Mouse (Mus musculus) frontal cortex, postnatal 36 days (tissue): ENCODE data around the gene Tob2.
A peak's percentile ranks its signal among the peaks of the same experiment; 100 is the strongest.

Source experiments
- DNase-seq, 2 experiments: peaks; one replicate each; pipeline ENCODE4 v3.0.0; 2022; ENCODE audit warnings: low spot score in 2 of 2

The Tob2 gene

DNA sequence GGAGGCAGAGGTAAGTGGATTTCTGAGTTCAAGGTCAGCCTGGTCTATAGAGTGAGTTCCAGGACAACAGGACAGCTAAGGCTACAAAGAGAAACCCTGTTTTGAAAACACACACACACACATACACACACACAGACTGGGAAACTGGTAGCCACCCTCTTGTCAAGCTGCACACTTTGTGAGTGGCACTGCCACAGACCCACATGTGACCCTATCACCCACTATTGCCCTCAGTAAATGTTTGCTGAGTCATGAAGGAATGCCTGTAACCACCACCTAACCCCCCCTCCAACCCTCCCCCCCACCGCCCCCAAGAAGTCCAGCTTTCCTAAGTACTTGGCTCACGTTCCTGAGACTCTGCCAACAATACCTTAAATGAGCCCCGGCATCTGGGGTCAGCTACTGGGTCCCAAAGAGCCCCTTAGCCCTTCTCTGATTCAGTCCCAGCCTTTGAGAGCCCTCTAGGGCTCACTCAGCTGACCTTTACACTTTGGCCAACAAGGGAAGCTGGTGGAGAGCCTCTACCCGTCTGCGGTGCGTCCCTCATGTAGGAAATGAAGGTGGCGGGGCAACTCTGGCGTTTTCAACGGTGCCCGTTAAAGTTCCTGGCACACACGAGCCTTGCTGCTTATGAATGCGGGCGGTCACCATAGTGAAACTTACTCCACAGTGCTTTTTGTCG lies 19.9 kb downstream of the Tob2 start:
- no peak for DNase-seq

DNA sequence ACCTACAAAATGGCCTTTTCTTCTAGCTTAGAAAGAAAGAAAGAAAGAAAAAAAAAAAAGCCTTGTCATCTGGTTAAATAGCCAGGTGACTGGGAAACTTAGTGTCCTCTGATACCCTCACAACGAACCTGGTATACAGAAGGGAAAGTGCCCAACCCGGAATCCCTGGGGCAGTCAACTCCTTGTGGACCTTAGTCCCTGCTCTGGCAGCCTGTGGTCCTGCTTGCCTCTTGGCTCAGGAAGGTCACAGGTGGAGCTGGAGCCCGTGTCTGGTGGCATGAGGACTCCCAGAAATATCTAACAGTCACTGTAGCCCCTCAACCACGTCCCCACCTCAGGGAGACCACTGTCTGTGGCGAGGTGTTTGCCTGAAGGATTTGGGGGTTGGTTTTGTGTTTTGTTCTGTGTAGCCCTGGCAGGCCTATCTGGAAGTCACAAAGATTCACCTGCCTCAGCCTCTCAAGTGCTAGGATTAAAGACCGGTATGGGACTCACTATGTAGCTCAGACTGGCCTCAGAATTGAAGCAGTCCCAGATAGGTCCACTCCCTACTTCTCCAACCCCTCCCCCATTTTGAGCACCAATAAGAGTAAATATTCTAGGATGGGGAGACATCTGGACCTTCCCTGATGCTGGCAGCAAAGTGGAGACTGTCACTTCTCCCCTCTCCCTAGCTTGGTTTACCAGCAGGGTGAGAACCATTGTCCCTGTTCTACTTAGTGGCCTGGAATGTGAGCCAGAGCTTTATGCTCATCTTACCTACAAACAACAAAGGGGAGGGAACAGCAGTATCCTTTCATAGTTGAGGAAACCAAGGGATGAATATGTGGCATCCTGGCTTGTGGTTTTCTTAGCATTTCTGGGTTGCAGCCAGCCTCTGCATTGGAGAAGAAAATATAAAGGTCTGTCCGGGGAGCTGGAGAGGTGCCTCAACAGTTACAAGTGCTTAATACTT lies 21.4 kb downstream of the Tob2 start:
- no peak for DNase-seq

DNA sequence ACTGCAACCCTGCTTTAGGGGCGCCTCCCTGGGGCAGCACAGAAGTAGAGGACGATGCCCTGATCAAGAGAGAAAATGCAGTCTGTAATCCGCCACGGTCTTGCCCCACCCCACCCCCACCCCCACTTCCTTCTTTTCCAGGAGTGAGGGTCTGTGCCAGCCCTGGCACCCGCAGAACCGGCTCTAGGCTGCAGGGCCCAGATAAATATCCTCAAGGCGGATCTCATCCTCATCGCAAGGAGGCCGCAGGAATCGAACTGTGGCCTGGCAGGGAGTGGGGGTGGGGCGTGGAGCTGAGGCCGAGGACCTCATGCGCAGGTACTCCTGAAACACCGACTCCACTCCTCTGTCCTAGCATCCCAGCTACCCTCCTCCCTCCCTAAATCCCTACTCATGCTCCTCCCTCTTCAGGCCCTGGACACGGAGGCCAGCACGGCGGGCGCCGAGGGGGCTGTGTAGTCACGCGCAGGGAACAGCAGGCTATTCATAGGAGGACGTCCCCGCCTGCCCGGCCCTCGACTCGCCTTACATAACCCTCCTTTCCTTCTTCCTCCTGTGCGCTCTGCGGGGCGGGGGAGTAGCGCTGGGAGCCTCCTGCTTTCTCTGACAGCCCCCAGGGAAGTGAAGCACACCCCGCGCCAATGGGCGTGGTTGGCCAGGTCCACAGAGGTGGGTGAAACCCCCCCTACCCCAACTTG lies 22.3 kb downstream of the Tob2 start:
- peak; percentile 89 to 91 for DNase-seq

DNA sequence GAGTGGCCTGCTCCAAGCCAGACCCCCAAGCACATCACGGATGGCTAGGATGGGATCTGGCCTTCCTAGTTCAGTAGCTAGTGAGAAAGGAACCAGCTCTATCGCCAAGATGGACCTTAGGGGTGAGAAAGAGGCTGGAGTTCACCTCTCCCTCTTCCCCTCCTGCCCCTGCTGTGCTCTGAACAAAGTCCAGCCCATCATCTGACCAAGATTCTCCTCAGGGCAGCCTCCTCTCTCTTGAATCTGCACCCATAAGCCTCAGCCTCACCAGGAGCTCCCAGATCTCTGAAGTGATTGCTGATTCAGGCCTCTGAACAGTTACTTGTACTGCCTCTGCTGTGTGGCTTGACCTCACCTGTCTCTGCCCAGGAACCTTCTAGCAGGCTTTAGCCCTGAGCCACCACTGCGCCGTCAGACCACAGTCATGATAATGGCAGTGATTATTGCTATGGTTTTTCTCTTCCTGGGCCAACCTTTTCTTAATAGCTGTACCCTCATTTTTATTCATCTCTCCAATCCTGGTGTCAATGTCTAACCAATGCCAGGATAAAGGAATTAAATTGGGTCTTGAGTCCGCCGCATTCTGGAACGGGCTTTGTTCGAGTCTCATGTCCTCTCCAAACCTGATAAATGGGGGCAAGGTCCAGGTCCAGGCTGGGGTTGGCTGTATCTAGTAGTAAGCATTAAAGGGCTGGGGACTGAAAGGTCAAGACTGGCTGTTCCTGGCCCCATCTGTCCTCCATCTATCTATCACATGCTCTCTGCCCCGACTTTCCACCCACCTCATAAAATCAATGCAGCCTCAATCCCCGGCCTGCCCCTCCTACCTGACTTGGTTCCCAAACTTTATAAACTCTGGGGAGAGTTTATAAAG lies 23.4 kb downstream of the Tob2 start:
- no peak for DNase-seq

DNA sequence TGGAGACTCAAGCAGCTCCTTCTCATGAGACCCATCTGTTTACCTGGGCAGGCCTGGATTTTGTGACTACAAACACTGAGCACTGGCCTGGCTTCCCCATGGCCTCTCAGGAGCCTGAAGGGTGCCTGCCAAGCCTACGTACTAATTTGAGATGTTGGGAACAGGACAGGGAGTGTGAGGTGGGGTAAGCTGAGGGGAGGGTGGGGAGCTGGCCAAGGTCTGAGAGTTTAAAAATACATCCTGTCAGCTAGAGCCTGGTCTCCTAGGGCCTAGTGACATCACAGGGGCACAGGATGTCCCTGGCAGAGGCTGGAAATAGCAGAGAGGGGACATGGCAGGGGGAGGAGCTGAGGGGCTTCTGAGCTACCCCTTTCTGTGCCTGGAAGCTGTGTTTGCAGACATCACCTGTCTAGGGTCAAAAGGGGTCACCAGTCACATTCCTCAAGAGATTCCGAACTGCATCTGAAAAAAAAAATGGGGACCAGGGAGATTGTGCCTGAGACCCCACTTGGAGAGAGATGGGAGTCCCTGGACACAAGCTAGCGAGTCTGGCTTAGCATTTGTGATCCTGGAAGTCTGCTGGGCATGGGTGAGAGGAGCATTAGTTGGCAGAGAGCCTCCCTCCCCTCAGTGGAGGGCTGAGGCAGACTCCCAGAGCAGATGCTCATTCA lies 24.3 kb downstream of the Tob2 start:
- no peak for DNase-seq

DNA sequence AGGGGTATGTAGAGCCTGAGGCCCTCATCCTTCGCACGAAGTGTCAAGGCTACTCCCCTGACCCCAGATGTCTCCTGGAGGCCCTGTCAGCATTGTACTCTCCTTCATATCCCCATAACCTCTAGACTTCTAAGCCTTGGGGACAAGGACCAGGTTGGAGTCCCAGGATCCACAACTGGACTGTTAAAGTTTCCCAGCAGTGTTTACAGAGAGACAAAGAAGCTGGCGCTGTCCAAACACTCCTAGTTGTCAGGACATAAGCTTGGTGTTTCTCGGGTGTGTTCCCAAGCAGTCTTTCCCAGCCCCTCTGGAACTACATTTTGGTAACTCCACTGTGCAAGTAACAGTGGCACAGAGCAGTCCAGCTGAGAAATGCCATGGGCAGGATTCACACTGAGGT lies 25.1 kb downstream of the Tob2 start:
- no peak for DNase-seq

DNA sequence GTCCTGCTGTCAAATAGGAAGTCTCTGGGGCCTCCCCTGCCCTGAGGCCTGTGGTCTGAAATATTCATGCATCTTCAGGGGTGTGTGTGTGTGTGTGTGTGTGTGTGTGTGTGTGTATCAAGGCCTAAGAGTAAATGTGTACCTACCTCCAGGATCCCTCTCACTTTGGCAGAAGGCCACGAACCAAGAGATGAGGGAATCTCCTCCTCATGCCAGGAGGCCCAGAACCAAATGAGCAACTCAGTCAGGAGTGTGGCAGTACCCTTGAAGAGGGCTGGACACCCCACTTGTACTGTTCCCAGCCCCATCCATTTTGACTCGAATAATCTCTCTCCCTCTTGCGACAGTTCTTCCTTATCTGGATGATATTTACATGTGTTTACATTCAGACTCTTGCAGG lies 26.4 kb downstream of the Tob2 start:
- DNase-seq, result no peak

DNA sequence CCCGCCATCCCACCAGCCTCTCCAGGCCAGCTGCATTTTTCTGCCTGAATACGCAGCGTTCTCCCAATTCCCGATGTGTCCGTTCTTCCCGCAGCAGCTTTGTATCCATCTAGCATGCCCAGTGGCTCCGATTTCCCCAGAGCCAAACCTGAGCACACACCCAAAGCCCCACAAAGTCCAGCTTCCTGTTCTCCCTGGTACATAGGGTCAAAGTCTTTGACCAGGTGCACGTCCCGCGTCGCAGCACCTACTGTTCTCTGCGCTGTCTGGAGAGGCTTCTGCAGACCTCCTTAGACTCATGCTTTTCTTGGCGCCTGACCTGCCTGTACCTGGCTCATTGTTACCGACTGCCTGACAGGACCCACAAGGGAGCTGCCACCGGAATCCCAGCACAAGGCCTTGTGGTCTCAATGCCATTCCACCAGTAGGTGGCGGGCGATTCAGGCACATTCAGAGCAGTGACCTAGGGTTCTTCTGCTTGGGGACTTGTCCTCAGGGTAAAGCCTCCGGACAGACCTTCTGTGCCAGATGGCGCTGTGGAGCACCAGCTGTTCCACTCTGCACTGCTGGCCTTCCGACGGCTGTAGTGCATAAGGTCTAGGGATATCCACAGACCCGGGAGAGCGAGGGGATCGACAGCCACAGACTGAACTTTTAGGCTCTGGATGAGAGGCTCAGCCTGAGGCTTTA lies 27.3 kb downstream of the Tob2 start:
- peak; percentile 79 to 86 for DNase-seq

DNA sequence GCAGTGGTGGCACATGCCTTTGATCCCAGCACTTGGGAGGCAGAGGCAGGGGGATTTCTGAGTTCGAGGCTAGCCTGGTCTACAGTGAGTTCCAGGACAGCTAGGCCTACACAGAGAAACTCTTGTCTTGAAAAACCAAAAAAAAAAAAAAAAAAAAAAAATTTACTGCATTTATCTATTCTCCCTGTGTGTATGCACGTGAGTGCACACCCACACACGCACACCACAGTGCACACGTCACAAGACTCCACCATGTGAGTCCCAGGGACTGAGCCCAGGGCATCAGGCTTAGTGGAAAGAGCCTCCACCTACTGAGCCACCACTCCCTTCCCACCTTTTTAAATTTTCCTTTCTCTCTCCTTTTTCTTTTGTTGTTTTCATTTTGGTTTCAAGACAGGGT lies 28.1 kb downstream of the Tob2 start:
- no peak for DNase-seq

DNA sequence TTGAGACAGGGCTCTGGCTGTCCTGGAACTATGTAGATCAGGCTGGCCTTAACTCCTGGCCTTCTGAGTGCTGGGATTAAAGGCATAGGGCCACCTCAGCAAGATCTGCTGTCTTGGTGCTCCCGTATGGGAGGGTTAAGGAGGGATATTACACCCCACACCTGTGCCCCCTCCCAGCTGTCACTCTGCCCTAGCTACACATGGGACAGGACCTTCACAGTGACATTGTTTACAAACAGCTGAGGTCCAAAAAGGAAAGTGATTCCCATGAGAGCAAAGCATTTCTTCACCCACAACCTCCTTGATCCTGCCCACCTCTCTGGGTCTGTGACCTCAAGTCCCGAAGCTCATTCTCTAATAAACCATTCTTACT lies 29.4 kb downstream of the Tob2 start:
- DNase-seq, result no peak

DNA sequence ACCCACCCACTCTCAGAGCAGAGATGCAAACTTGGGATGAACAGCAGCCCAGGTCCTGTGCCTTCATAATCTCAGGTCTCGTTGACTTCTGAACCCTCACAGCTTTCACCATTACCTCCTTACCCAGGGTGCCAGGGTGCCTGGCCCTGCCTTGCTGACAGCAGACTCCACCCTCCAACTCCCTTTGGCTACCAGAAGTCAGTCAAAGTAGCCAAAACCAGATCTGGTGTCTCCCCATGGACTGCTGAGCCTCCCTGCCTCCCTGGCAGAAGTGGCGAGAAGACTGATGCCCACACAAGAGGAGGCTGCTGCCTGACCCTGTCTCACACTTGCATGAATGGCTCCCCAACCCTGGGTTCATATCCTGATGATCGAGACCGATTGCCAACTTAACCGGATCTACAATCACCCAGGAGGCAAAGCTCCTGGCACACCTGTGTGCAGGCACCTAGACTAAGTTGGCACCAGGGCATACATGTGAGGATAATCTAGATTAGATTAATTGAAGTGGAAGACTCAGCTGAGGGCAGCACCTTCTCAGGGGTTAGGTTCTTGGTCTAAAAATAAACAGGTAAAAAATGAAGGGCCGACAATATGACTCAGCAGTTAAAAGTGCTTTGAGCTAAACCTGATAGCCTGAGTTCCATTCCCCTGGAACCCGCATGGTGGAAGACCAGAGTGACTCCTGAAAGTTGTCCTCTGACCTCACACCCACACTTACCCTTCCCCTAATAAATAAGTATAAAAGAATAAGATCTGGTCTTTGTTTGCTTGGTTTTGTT lies 30.0 kb downstream of the Tob2 start:
- no peak for DNase-seq

DNA sequence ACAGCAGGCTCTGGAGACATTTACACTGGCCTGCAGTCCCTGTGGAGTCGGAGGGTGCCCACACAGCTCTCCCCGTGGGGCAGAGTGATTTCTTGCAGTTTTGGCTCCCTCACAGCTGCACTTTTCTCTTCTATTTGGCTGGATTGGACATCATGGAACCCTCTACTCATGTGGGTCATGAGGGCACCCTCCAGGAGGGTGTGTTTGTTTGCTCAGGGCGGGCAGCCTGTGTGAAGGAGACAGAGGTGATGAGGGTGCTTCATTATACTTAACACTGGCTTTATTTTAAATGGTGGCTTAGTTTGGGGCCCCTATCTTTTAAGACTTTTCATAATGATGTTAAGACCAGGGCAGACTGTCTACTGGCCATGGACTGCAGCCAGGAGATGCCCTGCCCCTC lies 33.8 kb downstream of the Tob2 start:
- DNase-seq, result no peak

DNA sequence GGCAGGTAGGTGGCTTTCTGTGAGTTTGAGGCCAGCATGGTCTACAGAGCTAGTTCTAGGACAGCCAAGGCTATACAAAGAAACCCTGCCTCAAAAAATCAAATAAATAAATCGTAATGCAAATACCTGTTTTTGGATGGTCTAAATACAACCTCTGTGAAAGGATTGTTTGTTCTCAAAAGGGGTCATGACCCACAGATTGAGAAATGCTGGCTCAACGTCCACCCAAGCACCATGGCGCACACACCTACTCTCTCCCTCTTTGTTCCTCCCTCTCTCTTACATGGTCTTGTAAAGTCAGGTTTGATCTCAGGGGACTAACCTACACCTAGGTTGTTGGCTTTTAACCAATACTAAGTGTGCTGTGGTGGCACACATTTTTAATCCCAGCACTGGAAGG lies 36.0 kb downstream of the Tob2 start:
- no peak for DNase-seq

DNA sequence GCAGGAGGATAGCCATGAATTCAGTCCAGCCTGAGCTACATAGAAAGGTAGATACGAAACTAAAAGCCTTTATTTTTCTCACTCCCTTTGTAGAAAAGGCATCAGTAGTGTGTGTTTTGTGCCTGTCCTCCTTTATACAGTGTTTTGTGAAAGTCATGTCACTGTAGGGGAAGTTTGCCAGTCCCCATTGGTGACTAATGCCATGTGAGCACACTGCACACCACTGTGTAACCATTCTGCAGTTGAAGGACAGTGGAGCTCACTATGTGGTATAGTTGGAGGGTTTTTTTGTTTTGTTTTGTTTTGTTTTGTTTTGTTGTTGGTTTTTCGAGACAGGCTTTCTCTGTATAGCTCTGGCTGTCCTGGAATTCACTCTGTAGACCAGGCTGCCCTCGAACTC lies 40.2 kb downstream of the Tob2 start:
- no peak for DNase-seq

DNA sequence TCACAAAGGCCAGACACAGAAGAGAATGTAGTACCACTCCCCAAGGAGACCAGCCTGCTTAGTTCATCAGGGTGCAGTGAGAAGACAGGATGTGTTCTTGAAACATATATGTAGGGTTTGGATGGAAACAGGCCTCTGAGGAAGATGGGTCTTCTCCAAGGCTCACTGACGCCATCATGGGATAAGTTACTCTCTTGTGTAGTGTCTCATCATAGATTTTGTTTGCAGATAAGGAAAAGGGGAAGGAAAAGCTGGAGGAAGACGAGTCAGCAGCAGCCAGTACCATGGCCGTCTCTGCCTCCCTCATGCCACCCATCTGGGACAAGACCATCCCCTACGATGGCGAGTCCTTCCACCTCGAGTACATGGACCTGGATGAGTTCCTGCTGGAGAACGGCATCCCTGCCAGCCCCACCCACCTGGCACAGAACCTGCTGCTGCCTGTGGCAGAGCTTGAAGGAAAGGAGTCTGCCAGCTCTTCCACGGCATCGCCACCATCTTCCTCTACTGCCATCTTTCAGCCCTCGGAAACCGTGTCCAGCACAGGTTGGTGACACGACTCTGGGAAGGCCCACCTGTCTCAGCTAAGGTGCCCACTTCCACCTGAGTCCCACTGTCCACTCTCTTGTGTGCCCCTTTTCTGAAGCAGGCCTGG lies 43.8 kb downstream of the Tob2 start:
- no peak for DNase-seq

DNA sequence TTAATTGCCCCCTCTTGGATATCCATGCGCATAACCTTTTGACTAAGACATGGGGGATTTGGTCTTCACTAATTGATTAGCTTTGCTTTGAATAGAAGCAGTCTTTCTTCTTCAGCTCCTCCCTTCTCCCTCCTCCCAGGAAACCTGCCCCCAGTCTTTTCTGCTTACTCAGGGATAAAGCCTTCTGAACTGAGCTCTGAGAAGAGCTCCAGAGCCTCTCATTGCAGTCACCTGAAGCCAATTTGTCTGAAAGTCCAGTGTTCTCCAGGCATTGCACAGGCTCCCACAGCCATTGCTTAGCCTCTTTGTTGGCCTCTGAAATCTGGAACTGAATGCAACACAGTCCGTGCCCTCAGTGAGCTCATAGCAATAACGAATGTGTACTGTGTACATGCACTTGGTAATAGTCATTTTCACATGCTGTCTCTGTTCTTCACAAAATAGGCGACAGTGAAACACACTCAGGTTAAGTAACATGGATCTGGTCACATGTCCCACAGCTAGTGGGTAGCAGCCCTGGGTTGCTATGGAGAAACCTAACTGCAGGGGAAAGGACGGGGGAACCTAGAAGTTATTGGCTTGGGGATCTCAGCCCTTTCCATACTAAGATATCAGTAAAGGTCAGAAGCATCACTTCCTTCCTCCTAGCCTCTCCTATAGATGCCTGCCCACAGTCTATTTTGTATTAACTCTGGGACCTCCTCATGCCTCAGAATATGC lies 44.5 kb downstream of the Tob2 start:
- no peak for DNase-seq

DNA sequence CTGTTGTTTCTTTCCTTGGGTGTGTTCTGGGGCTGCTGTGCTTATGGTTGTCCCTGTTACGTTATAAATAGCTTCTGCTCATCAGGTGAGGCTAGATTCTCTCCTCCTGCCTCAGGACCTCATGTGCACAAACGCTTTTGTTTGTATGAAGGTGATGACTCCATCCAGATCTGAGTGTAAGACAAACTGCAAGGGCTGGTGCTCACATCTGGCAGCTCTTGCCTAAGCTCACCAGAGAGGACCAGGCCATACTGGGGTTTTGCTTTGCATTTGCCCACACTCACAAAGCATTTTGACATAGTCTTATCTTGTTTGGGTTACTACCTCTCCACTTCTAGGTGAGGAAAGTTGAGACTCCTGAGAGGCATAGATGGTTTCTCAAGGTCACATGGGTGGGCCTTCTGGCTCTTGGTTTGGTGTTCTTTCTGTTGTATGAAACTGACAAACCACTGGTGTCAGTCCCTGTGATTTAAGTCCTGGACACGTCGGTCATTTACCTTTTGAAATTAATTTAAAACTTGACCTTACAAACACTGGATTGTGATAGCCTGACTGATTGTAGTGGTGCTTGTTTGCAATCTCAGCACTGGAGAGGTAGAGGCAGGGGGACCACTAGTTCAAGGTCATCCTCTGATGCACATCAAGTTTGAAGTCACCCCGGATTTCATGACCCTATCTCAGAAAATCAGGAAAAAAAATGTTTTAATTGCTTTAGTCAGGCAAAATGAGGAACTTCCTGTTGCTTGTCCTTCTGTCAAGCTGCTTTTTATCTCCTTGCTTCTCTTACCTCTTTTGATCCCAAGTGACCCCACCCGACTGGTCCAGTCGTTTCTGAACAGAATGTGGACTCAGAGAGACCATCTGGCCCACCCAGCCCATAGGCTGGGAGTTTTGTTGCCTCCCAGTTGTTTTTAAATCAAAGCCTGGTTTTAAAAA lies 45.6 kb downstream of the Tob2 start:
- DNase-seq, result no peak
